Mouse (Mus musculus) liver, adult 2 months (tissue): ENCODE measurements at regions not wholly inside any gene's neighbourhood (a gene's known extent, or its start where the extent isn't known, plus 50 kb on each side); places are given as distances from the start of the nearest gene placed in this dataset.

Source experiments
- CTCF ChIP-seq: fragments of 200-500 bp; IDR thresholded peaks from 2 replicates; pipeline ENCODE4 v1.5.1; 2011; ENCODE audit warnings: low read depth, low read length, control low read depth
- POLR2A ChIP-seq: fragments of 200-500 bp; IDR thresholded peaks from 2 replicates; pipeline ENCODE4 v1.6.1; 2011; ENCODE audit warnings: low read length, control low read depth; ENCODE audit not compliant: insufficient read depth; ENCODE audit errors: extremely low read depth

DNA sequence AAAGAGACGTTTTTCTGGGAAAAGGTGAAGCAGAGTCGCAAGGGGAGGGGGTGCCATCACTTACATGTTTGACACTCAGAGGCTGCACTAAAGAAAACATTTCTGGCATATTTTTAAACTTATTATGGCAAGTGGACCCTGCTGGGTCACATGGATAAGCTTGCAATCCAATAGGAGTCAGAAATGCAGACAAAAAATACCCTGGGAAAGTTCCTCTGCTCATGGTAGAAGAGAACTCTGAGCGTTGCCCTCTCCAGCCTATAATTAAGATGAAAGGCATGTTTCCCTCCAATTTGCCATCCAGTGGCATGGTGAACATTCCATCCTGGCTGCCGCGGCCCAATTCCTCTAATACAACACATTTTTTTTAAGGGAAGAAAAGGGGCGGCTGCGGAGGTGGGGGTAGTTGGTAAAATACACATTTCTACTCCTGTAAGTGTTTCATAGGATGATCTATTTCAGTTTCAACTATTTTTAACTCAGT lies 250.6 kb downstream of the Tgfb2 start:
- TF ChIP-seq CTCF (no peak), POLR2A (no peak)
